Mouse (Mus musculus) liver, embryonic 15.5 days (tissue): ENCODE results near the gene Gsdme. TPM values are rescaled to one million over a fixed set of nuclear protein-coding genes. Genes with fewer than 3 reads are reported as not detected.

ENCODE experiments used
- ATAC-seq: fragments of 200-750 bp; cut with Nextera tagmentation; 2 replicates; pipeline ENCODE4 v1.8.0; 2017; ENCODE audit warnings: moderate number of reproducible peaks, mild to moderate bottlenecking, moderate library complexity; ENCODE audit not compliant: insufficient read depth
- H3K27ac ChIP-seq: fragments of 300-500 bp; sonication (generic); replicated peaks from 2 replicates; pipeline ENCODE4 v1.5.1; 2015; ENCODE audit warnings: mild to moderate bottlenecking, inconsistent platforms
- H3K27me3 ChIP-seq: fragments of 300-500 bp; sonication (generic); 2 replicates; pipeline ENCODE4 v1.6.1; 2015; ENCODE audit warnings: mild to moderate bottlenecking, inconsistent platforms
- H3K36me3 ChIP-seq: fragments of 300-500 bp; sonication (generic); replicated peaks from 2 replicates; pipeline ENCODE4 v1.6.1; 2015; ENCODE audit warnings: moderate library complexity, mild to moderate bottlenecking, inconsistent platforms
- H3K4me1 ChIP-seq: fragments of 300-500 bp; sonication (generic); replicated peaks from 2 replicates; pipeline ENCODE4 v1.6.1; 2015; ENCODE audit warnings: inconsistent platforms
- H3K4me2 ChIP-seq: fragments of 300-500 bp; sonication (generic); 2 replicates; pipeline ENCODE4 v1.6.1; 2015; ENCODE audit warnings: moderate library complexity, mild to moderate bottlenecking, inconsistent platforms
- H3K4me3 ChIP-seq: fragments of 300-500 bp; sonication (generic); replicated peaks from 2 replicates; pipeline ENCODE4 v1.5.1; 2015; ENCODE audit warnings: mild to moderate bottlenecking, inconsistent platforms
- H3K9ac ChIP-seq: fragments of 300-500 bp; sonication (generic); 2 replicates; pipeline ENCODE4 v1.6.1; 2015; ENCODE audit warnings: moderate library complexity, mild to moderate bottlenecking, inconsistent platforms
- H3K9me3 ChIP-seq: fragments of 300-500 bp; sonication (generic); replicated peaks from 2 replicates; pipeline ENCODE4 v1.6.1; 2016; ENCODE audit warnings: inconsistent platforms
- WGBS: fragments of 180-500 bp; shearing (Covaris S2); methylation state at CpG from one replicate; pipeline ENCODE4 v1.1.7; 2015; ENCODE audit warnings: mixed read lengths; ENCODE audit not compliant: insufficient replicate concordance; 5-methylcytosine and 5-hydroxymethylcytosine counted together
- polyA plus RNA-seq: library from polyadenylated mRNA; unstranded; fragments of >200 nt; fragmentation: Nextera tagmentation; extraction: Ambion mirVana; gene quantifications from 2 replicates; pipeline ENCODE4 v1.2.1, GENCODE M21; 2015

Gene Gsdme
- 12.3 and 12.8 TPM in 2 replicates for polyA plus RNA-seq

DNA sequence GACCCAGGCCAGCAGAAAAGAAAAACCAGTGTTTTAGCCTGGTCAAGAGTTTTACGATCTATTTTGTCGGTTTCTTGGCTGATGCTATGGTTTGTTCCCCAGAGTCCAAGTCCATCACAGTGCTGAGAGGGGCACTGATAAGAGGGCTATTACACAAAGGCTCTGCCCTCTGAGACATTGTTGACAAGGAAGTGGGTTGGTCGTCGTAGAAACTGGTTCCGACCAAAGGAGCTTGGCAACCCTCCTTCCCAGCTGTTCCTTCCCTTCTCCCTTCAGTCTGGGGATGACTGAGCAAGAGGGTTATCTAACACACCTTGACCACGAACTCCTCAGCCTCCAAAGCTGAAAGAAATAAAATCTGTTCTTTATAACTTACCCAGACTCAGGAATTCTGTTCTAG, at the start of gene Gsdme:
Gene Gsdme, minus strand, starts transcription at position 193 of the 400 bp plus-strand sequence.
- Histone ChIP-seq H3K27me3 (peaks cover 21% of the 10 kb centered on the region), H3K9me3 (no peaks in the 10 kb centered on the region), H3K9ac (no peak within 1 kb of the TSS), H3K4me3 (no peak within 1 kb of the TSS), H3K36me3 (no peaks in the 10 kb centered on the region), H3K27ac (no peak within 1 kb of the TSS), H3K4me2 (no peak within 1 kb of the TSS), H3K4me1 (peaks cover 5% of the 10 kb centered on the region; the same call in 1 of the 2 replicates)
- 41% methylated on average over 6 of the region's 6 CpGs for WGBS
- no peak for ATAC-seq

DNA sequence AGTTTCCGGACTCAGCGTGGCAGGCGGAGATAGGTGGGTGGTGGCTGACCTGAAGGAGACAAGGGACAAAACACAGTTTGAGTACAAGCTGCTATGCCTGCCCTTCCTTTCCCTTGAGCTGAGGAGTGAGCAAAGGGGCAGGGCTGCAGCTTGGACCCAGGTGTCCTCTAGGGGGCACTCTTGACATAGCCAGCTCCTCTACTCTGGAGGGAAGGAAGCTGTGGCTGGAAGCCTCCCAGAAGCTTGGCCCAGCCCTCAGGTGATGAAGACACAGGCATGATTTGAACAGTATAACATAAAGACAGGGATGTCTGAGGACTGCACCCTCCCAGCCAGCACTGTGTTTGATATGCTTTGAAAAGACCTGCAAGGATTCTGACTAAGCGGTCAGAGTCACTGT, 49.0 kb upstream of the Gsdme start:
- Histone ChIP-seq H3K4me1 (no peaks in the 10 kb centered on the region), H3K4me3 (no peak overlapping the region), H3K9me3 (no peaks in the 10 kb centered on the region), H3K36me3 (no peaks in the 10 kb centered on the region), H3K4me2 (no peak overlapping the region), H3K27ac (no peak overlapping the region), H3K9ac (no peak overlapping the region), H3K27me3 (no peaks in the 10 kb centered on the region)
- ATAC-seq: no peak
- 34% methylated on average over 4 of the region's 4 CpGs for WGBS

- no peak for ATAC-seq
- no peak overlapping the region for H3K4me3 ChIP-seq
- WGBS: 44% methylated on average over 6 of the region's 6 CpGs
These were observed 45.4 kb upstream of the Gsdme start for GRCm38 (mm10) chr6:50309019-50309418.

DNA sequence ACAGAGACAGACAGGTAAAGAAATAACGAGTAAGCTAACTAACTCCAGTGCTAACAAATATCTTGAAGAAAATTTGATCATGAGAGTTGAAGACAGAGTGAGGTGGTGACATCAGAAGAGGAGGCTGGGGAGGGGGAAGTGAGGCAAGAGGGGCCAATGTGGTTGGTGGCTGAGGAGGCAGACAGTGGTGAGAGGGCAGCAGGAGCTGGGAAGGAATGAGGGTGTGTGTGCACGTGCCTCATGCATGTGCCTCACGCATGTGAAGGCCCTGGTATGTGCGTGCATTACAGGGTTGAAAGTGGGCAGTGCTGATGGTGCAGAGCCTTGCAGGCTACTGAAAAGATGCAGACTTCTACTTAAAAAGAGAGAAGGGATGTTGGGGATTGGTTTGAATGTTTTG, 43.0 kb upstream of the Gsdme start:
- WGBS: 50% methylated on average over 4 of the region's 4 CpGs
- no peaks in the 10 kb centered on the region for H3K36me3 ChIP-seq
- H3K4me2 ChIP-seq: no peak overlapping the region
- ATAC-seq: no peak
- H3K9ac ChIP-seq: no peak overlapping the region
- H3K4me3 ChIP-seq: no peak overlapping the region
- H3K4me1 ChIP-seq: no peaks in the 10 kb centered on the region
- H3K9me3 ChIP-seq: no peaks in the 10 kb centered on the region
- no peak overlapping the region for H3K27ac ChIP-seq
- H3K27me3 ChIP-seq: no peaks in the 10 kb centered on the region

More at GRCm38 (mm10) chr6:50309019-50309418, 45.4 kb upstream of the Gsdme start:
- no peak overlapping the region for H3K9ac ChIP-seq
- H3K4me2 ChIP-seq: no peak overlapping the region
- no peaks in the 10 kb centered on the region for H3K9me3 ChIP-seq
- no peaks in the 10 kb centered on the region for H3K36me3 ChIP-seq
- no peaks in the 10 kb centered on the region for H3K27me3 ChIP-seq
- H3K4me1 ChIP-seq: no peaks in the 10 kb centered on the region
- no peak overlapping the region for H3K27ac ChIP-seq

GRCm38 (mm10) chr6:50304949-50305491, 41.4 kb upstream of the Gsdme start:
- Histone ChIP-seq H3K4me2 (no peak overlapping the region), H3K27me3 (no peaks in the 10 kb centered on the region), H3K4me3 (no peak overlapping the region), H3K36me3 (no peaks in the 10 kb centered on the region), H3K27ac (no peak overlapping the region), H3K9ac (no peak overlapping the region), H3K9me3 (no peaks in the 10 kb centered on the region), H3K4me1 (no peaks in the 10 kb centered on the region)
- ATAC-seq: no peak
- WGBS: 36% methylated on average over 4 of the region's 4 CpGs

DNA sequence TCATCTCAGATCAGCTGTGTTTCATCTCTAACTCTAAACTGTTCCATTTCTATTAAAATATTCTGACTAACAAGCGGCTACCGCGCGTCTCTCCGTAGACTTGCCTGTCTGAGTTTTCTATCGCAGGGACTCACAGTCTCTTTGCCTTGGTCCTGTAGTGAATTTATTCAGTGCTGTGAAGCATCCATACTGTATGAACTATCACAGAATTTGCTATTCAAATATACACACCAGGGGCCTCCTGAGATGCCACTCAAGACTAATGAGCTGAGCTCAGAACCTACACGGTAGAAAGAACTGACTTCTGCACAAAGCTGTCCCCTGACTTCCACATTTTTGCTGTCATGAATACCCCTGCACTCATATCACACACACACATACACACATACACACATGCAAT, 37.5 kb upstream of the Gsdme start:
- Histone ChIP-seq H3K4me2 (no peak overlapping the region), H3K9ac (no peak overlapping the region), H3K36me3 (no peaks in the 10 kb centered on the region), H3K9me3 (no peaks in the 10 kb centered on the region), H3K4me3 (no peak overlapping the region), H3K27me3 (no peaks in the 10 kb centered on the region), H3K4me1 (no peaks in the 10 kb centered on the region), H3K27ac (no peak overlapping the region)
- 83% methylated on average over 7 of the region's 7 CpGs for WGBS
- ATAC-seq: no peak

DNA sequence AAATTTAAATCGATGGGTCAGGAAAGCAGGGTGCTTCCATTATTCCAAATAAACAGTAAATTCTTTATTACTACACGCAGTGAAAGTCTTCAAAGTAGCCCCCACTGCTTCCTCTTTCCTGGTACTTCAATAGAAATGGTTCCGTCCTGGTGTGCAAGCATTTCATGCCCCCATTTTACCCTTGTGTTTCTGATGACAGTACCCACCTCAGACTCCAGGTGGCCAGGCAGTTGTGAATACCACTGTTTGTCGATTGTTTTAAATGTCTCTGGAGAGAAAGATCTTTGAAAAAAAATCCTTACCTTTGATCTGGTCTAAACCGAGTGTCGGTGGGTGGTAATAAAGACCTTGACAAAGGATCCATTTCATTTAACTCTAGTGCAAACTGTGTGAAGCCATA, 37.0 kb upstream of the Gsdme start:
- Histone ChIP-seq H3K4me1 (no peaks in the 10 kb centered on the region), H3K27ac (no peak overlapping the region)
- no peak for ATAC-seq

DNA sequence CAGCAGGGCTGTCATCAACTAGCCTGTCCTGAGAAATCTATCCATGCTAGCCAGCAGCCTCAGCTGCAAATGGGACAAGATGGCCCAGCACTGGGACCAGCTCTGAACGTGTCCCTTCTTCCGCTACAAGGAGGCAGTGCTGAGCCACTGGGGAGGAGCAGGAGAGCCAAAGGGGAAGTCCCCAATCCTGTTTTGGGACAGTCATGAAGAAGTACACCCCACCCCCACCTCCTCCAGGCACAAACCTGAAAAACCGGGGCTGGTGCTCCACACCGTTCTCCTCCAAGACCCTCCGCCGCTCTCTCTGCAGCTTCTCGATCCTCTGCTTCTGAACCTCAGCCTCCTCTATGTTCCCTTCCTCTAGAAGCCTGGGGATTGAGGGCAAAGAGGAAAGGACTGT, 35.4 kb upstream of the Gsdme start:
- Histone ChIP-seq H3K4me1 (no peaks in the 10 kb centered on the region), H3K27ac (no peak overlapping the region), H3K36me3 (no peaks in the 10 kb centered on the region), H3K27me3 (no peaks in the 10 kb centered on the region), H3K4me3 (no peak overlapping the region), H3K9me3 (no peaks in the 10 kb centered on the region), H3K4me2 (no peak overlapping the region), H3K9ac (no peak overlapping the region)
- 67% methylated on average over 7 of the region's 7 CpGs for WGBS
- ATAC-seq: no peak

More for the DNA sequence above, 37.0 kb upstream of the Gsdme start:
- Histone ChIP-seq H3K4me3 (no peak overlapping the region), H3K27me3 (no peaks in the 10 kb centered on the region), H3K9ac (no peak overlapping the region), H3K36me3 (no peaks in the 10 kb centered on the region), H3K4me2 (no peak overlapping the region), H3K9me3 (no peaks in the 10 kb centered on the region)
- WGBS: 63% methylated on average over 6 of the region's 6 CpGs

DNA sequence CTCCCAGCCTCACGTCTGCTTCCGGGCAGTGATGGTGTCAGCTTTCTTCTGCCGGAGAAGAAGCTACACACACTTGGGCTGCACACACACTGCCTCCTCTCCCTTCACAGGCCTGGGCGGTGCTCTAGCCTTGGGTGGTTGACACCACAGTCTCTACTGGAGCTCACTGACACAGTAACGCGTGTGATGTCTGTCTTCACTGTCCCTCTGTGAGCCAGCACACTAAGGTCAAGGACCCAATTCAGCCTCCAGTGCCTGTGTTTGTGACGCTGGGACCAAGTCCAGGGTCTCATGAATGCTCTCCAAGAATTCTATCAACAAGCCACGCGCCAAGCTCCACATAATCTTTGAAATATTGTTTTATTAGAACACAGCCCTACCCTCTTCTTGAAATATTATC, 34.0 kb upstream of the Gsdme start:
- Histone ChIP-seq H3K4me3 (no peak overlapping the region), H3K36me3 (no peaks in the 10 kb centered on the region), H3K27me3 (no peaks in the 10 kb centered on the region), H3K4me1 (no peaks in the 10 kb centered on the region), H3K9ac (no peak overlapping the region), H3K9me3 (no peaks in the 10 kb centered on the region), H3K27ac (no peak overlapping the region), H3K4me2 (no peak overlapping the region)
- 81% methylated on average over 9 of the region's 9 CpGs for WGBS
- ATAC-seq: no peak

DNA sequence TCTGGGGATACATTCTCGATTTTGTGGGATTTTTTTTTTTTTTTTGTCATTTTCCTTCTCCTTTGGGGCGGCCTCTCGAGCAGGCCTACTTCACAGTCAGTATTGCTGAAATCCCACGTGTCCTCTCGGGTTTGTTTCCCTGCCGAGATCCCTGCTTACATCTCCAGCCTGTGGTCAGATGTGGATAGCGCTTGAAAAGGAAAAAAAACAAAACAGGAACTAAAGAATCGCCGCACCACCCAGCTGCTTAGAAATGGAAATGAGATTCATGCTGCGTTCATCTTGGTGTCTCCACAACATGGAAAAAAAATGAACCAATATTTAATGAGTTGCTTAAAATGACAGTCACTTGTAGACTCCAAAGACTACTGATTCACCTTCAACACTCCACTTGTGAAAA, 31.5 kb upstream of the Gsdme start:
- no peaks in the 10 kb centered on the region for H3K36me3 ChIP-seq
- H3K9me3 ChIP-seq: no peaks in the 10 kb centered on the region
- ATAC-seq: no peak
- no peak overlapping the region for H3K4me3 ChIP-seq
- peaks cover 4% of the 10 kb centered on the region; the same call in 1 of the 2 replicates for H3K4me1 ChIP-seq
- no peaks in the 10 kb centered on the region for H3K27me3 ChIP-seq
- H3K27ac ChIP-seq: no peak overlapping the region
- WGBS: 41% methylated on average over 10 of the region's 10 CpGs
- no peak overlapping the region for H3K4me2 ChIP-seq
- no peak overlapping the region for H3K9ac ChIP-seq

- H3K9me3 ChIP-seq: no peaks in the 10 kb centered on the region
- no peak overlapping the region for H3K4me2 ChIP-seq
- no peak overlapping the region for H3K9ac ChIP-seq
- WGBS: 26% methylated on average over 1 of the region's 1 CpGs
- no peaks in the 10 kb centered on the region for H3K27me3 ChIP-seq
- peaks cover 4% of the 10 kb centered on the region; the same call in 1 of the 2 replicates for H3K4me1 ChIP-seq
- ATAC-seq: no peak
- no peaks in the 10 kb centered on the region for H3K36me3 ChIP-seq
- no peak overlapping the region for H3K4me3 ChIP-seq
- no peak overlapping the region for H3K27ac ChIP-seq
These were observed 30.5 kb upstream of the Gsdme start for GRCm38 (mm10) chr6:50294128-50294527.

DNA sequence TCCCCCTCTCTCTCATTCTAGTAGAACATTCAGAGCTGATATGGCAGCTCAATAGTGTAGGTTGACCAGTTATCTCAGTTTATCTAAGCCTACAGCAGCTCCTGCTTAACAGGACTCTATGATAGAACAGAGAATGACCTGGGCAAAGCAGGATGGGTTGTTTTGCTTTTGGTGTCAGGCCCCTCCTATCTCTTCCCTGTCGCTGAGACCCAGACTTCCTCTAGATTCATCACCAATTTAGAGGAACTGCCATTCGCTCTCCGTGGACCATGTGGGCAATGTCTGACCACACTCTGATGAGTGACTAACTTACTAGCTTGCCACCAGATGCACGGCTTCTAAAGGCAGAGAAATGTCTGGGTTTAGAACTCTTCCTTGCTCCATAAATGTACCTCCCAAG, 28.0 kb upstream of the Gsdme start:
- peaks cover 4% of the 10 kb centered on the region; the same call in 1 of the 2 replicates for H3K4me1 ChIP-seq
- no peak for ATAC-seq
- no peaks in the 10 kb centered on the region for H3K36me3 ChIP-seq
- no peak overlapping the region for H3K4me2 ChIP-seq
- 9% methylated on average over 4 of the region's 4 CpGs for WGBS
- no peaks in the 10 kb centered on the region for H3K9me3 ChIP-seq
- H3K9ac ChIP-seq: no peak overlapping the region
- H3K27me3 ChIP-seq: no peaks in the 10 kb centered on the region
- H3K27ac ChIP-seq: no peak overlapping the region
- H3K4me3 ChIP-seq: no peak overlapping the region
